Mouse (Mus musculus): ENCODE results near the gene Emc6. TPM values are rescaled to one million over a fixed set of nuclear protein-coding genes. Genes with fewer than 3 reads are reported as not detected.
A peak's percentile ranks its signal among the peaks of the same experiment; 100 is the strongest.

The Emc6 gene
- polyA plus RNA-seq, 1 experiment from 2014 or later = 134 TPM

DNA sequence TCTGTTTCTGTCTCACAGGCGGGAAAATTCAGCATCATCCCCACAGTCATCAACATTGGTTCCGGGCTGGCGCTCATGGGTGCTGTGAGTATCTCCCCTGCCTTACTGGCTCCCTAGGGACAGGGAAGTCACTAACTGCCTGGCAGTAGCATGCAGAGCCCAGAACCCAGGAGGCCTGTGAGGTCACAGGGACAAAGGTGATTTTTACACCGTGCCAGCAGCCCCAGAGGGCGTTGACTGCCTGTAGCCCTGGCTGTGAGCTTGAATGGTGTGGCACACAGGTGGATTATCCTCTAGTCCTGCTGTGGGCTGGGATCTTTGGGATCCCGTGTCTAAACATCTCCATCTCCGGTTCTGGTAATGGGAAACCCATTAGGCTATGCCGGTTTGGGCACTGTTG lies 8.8 kb downstream of the Emc6 start:
- 0 out of 2 replicates have a peak, but pooled peaks have one; percentile 16 for ATAC-seq (ENCODE audit: low FRiP score, low TSS enrichment)
- 82% methylated on average over 8 of the region's 8 CpGs for WGBS
- Histone ChIP-seq H3K9ac (ENCODE audit: low read depth, low read length) (no peak overlapping the region), H3K4me2 (replicated peaks; ENCODE audit: low read depth, low read length) (no peak overlapping the region), H3K36me3 (ENCODE audit: control insufficient read depth, insufficient read depth, low read length) (peaks cover 5% of the 10 kb centered on the region; the same call in 1 of the 2 replicates), H3K4me3 (ENCODE audit: low read length) (no peak overlapping the region), H3K27me3 (ENCODE audit: control insufficient read depth, insufficient read depth, low read length) (no peaks in the 10 kb centered on the region), H3K9me3 (ENCODE audit: control insufficient read depth, low read length) (no peaks in the 10 kb centered on the region), H3K27ac (ENCODE audit: low read depth, low read length) (no peak overlapping the region), H3K4me1 (ENCODE audit: control insufficient read depth, insufficient read depth, low read length) (0 out of 2 replicates have a peak, but pooled peaks cover 3% of the 10 kb centered on the region)

DNA sequence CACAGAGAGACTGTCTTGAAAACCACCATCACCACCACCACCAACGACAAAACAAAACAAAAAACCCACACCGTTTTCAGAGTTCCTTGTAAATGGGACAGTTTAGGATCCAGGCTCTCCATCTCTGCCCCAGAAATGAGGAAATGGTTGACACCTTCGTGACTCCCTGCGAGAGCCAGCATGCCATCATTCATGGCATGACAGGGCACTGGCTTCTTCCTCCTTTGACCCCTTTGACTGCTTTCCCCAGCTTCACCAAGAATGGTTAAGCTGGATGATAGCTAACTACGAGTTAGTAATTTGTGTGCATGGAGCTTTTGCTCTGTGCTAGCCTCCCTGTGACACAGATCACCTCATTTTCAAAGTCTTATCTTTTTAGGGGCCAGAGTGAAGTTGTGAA lies 14.6 kb downstream of the Emc6 start:
- Histone ChIP-seq H3K4me3 (ENCODE audit: low read length) (no peak overlapping the region), H3K9ac (ENCODE audit: low read depth, low read length) (no peak overlapping the region), H3K27me3 (ENCODE audit: control insufficient read depth, insufficient read depth, low read length) (peaks cover 11% of the 10 kb centered on the region), H3K36me3 (ENCODE audit: control insufficient read depth, insufficient read depth, low read length) (no peaks in the 10 kb centered on the region), H3K9me3 (ENCODE audit: control insufficient read depth, low read length) (no peaks in the 10 kb centered on the region), H3K27ac (ENCODE audit: low read depth, low read length) (no peak overlapping the region), H3K4me2 (replicated peaks; ENCODE audit: low read depth, low read length) (no peak overlapping the region), H3K4me1 (ENCODE audit: control insufficient read depth, insufficient read depth, low read length) (peaks cover 6% of the 10 kb centered on the region; the same call in 1 of the 2 replicates)
- 49% methylated on average over 5 of the region's 5 CpGs for WGBS
- ATAC-seq (ENCODE audit: low FRiP score, low TSS enrichment) = no peak

DNA sequence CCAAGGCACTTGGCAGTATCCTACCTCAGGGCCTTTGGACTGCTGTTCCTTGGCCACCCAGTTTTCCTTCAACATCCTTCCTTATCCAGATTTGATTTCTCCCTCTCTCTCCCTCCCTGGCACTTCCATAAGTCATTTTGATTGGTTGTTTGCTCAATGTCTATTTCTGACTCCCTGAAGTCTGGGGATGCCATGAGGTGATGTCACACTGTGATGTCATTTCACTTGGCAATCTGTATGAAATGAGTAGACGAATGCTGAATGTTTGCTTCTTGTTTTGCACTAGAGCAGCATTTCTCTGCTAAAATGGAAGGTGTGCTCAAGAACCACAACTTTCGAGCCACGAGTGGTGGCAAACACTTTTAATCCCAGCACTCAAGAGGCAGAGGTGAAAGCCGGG lies 15.2 kb downstream of the Emc6 start:
- no peak overlapping the region for H3K4me2 ChIP-seq (replicated peaks; ENCODE audit: low read depth, low read length)

DNA sequence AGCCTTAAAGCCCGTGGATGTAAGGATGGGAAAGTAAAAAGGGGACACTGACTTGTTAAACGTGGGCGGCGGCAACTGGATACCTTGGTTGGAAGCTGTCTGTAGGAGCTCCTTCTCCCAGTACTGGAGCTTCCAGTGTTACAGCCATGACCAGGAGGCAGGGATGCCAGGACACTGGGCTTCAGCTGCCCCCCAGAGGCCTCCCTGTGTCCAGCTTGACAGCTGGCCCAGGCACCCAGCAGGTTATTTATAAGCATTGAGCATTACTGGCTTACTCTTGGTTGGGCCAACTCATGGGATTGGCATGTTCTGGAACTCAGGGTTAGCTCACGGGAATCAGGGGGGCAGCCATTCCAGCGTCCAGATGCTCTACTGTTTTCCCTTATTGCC lies 16.0 kb downstream of the Emc6 start:
- H3K36me3 ChIP-seq (ENCODE audit: control insufficient read depth, insufficient read depth, low read length) = no peaks in the 10 kb centered on the region
- H3K4me2 ChIP-seq (replicated peaks; ENCODE audit: low read depth, low read length) = peak overlapping the region; percentile 89
- H3K9ac ChIP-seq (ENCODE audit: low read depth, low read length) = no peak overlapping the region
- no peak overlapping the region for H3K27ac ChIP-seq (ENCODE audit: low read depth, low read length)
- peaks cover 11% of the 10 kb centered on the region for H3K27me3 ChIP-seq (ENCODE audit: control insufficient read depth, insufficient read depth, low read length)
- no peaks in the 10 kb centered on the region for H3K9me3 ChIP-seq (ENCODE audit: control insufficient read depth, low read length)
- WGBS = 17% methylated on average over 6 of the region's 6 CpGs
- ATAC-seq (ENCODE audit: low FRiP score, low TSS enrichment) = peak; percentile 21; the same call in 1 of the 2 replicates
- H3K4me3 ChIP-seq (ENCODE audit: low read length) = peak overlapping the region; percentile 44
- peaks cover 6% of the 10 kb centered on the region; the same call in 1 of the 2 replicates for H3K4me1 ChIP-seq (ENCODE audit: control insufficient read depth, insufficient read depth, low read length)

More for the DNA sequence above, 15.2 kb downstream of the Emc6 start:
- Histone ChIP-seq H3K4me3 (ENCODE audit: low read length) (no peak overlapping the region), H3K9me3 (ENCODE audit: control insufficient read depth, low read length) (no peaks in the 10 kb centered on the region), H3K27me3 (ENCODE audit: control insufficient read depth, insufficient read depth, low read length) (peaks cover 11% of the 10 kb centered on the region), H3K9ac (ENCODE audit: low read depth, low read length) (no peak overlapping the region), H3K4me1 (ENCODE audit: control insufficient read depth, insufficient read depth, low read length) (peaks cover 6% of the 10 kb centered on the region; the same call in 1 of the 2 replicates), H3K27ac (ENCODE audit: low read depth, low read length) (no peak overlapping the region), H3K36me3 (ENCODE audit: control insufficient read depth, insufficient read depth, low read length) (no peaks in the 10 kb centered on the region)
- no peak for ATAC-seq (ENCODE audit: low FRiP score, low TSS enrichment)
- WGBS = 87% methylated on average over 4 of the region's 4 CpGs

DNA sequence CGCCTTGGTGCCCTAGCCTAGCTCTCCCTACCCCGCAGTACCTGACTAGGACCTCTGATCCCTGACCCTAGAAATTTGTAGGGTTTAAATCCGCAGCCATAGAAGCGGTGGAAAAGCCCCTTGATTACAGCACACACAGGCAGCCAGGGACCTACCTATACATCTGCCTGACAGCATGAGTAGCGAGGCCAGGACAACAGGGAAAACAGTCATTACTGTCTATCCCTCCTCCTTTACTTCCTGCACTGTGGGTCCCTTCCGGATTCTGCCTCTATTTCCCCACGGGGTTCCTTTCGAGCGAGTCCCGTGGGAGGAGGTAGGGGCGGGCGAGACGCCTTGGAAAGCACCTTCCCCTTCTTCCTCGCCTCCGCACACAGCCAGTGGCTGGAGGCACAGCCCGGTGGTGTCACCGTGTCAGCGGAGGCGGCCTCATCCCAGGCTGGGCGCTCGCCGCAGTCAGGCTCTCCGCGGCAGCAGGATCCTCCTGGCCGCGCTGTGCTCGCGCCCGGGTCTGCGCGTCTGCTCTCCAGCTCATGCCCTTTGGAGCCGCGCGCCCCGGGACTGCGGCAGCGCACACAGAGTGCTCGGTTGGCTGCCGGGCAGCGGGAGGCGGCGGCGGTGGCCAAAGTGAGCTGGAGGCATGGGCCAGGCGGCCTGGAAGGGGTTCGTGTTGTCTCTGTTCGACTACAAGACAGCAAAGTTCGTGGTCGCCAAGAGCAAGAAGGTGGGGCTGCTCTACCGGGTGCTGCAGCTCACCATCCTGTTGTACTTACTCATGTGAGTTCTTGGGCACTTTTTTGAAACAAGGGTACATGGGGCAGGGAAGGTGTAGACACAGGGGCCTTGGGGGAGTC lies 16.7 kb downstream of the Emc6 start, which contains the start of gene P2rx5:
Gene P2rx5, plus strand, starts transcription at position 465 of the 854 bp plus-strand sequence.
- ATAC-seq (ENCODE audit: low FRiP score, low TSS enrichment) = peak; percentile 74
- H3K27me3 ChIP-seq (ENCODE audit: control insufficient read depth, insufficient read depth, low read length) = peaks cover 11% of the 10 kb centered on the region
- 2% methylated on average over 49 of the region's 49 CpGs for WGBS
- no peak within 1 kb of the TSS for H3K27ac ChIP-seq (ENCODE audit: low read depth, low read length)
- peak within 1 kb of the TSS; percentile 51 for H3K9ac ChIP-seq (ENCODE audit: low read depth, low read length)
- H3K4me1 ChIP-seq (ENCODE audit: control insufficient read depth, insufficient read depth, low read length) = peaks cover 6% of the 10 kb centered on the region; the same call in 1 of the 2 replicates
- H3K36me3 ChIP-seq (ENCODE audit: control insufficient read depth, insufficient read depth, low read length) = no peaks in the 10 kb centered on the region
- no peaks in the 10 kb centered on the region for H3K9me3 ChIP-seq (ENCODE audit: control insufficient read depth, low read length)
- H3K4me2 ChIP-seq (replicated peaks; ENCODE audit: low read depth, low read length) = peak within 1 kb of the TSS; percentile 89
- peak within 1 kb of the TSS; percentile 44 for H3K4me3 ChIP-seq (ENCODE audit: low read length)

DNA sequence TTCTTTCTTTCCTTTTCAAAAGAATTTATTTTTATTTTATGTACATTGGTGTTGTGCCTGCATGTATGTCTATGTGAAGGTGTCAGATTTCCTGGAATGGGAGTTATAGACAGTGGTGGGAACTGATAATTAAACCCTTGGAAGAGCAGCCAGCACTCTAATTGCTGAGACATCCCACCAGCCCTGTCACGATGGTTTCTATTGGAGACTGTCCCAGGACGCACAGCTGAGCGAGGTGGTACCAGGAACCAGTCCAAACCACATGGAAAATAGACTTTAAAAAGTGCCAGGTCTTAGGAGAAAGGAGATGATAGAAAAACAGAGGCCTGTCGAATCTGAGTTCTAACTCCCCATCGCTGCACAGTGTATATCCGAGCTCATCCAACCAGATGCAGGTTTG lies 21.8 kb downstream of the Emc6 start:
- Histone ChIP-seq H3K36me3 (ENCODE audit: control insufficient read depth, insufficient read depth, low read length) (no peaks in the 10 kb centered on the region), H3K27ac (ENCODE audit: low read depth, low read length) (no peak overlapping the region), H3K4me3 (ENCODE audit: low read length) (no peak overlapping the region), H3K9me3 (ENCODE audit: control insufficient read depth, low read length) (no peaks in the 10 kb centered on the region), H3K4me1 (ENCODE audit: control insufficient read depth, insufficient read depth, low read length) (no peaks in the 10 kb centered on the region), H3K9ac (ENCODE audit: low read depth, low read length) (no peak overlapping the region), H3K4me2 (replicated peaks; ENCODE audit: low read depth, low read length) (no peak overlapping the region), H3K27me3 (ENCODE audit: control insufficient read depth, insufficient read depth, low read length) (peaks cover 6% of the 10 kb centered on the region; the same call in 1 of the 2 replicates)
- WGBS = 79% methylated on average over 6 of the region's 6 CpGs
- ATAC-seq (ENCODE audit: low FRiP score, low TSS enrichment) = no peak

DNA sequence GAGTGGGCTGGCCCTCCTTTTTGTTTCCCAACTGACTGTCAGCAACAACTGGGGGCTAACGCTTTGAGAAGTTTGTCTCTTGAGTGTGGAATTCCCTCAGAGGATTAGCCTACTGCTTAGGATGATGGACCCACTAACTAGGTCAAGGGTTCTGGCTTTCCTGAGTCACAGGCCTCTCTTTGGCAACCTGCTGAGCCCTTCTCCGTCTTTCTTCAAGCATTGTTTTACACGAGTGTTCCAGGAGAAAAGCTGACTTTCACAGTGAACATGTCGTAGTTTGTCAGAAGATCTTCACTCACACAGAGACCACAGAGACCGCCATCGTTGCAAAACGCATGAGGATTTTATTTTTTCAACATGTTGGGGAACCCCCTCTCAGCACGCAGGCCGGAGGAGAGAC lies 28.6 kb downstream of the Emc6 start:
- H3K27ac ChIP-seq (ENCODE audit: low read depth, low read length) = no peak overlapping the region
- H3K4me2 ChIP-seq (replicated peaks; ENCODE audit: low read depth, low read length) = no peak overlapping the region
- ATAC-seq (ENCODE audit: low FRiP score, low TSS enrichment) = no peak
- 85% methylated on average over 9 of the region's 9 CpGs for WGBS
- H3K9me3 ChIP-seq (ENCODE audit: control insufficient read depth, low read length) = no peaks in the 10 kb centered on the region
- no peaks in the 10 kb centered on the region for H3K4me1 ChIP-seq (ENCODE audit: control insufficient read depth, insufficient read depth, low read length)
- H3K9ac ChIP-seq (ENCODE audit: low read depth, low read length) = no peak overlapping the region
- H3K4me3 ChIP-seq (ENCODE audit: low read length) = no peak overlapping the region
- H3K27me3 ChIP-seq (ENCODE audit: control insufficient read depth, insufficient read depth, low read length) = no peaks in the 10 kb centered on the region
- H3K36me3 ChIP-seq (ENCODE audit: control insufficient read depth, insufficient read depth, low read length) = no peaks in the 10 kb centered on the region

DNA sequence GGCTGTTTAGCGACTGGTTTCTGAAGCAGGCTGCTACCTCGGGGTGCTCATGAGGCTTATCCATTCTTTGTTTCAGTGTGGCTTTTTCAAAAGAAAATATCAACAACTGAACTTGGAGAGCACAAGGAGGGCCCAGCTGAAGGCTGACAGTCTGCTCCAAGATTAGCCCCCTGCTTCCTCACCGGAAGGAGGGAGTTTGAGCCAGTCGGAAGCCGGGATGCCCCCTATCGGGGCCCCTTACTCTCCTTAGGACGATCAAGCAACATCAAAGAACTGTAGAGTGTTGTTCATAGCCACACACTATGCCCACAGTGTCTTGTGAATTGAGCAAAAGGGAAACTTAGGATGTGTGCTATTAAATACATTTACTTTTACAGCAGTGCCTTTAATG lies 29.9 kb downstream of the Emc6 start:
- no peak overlapping the region for H3K4me3 ChIP-seq (ENCODE audit: low read length)
- no peak overlapping the region for H3K4me2 ChIP-seq (replicated peaks; ENCODE audit: low read depth, low read length)
- no peak for ATAC-seq (ENCODE audit: low FRiP score, low TSS enrichment)
- no peaks in the 10 kb centered on the region for H3K27me3 ChIP-seq (ENCODE audit: control insufficient read depth, insufficient read depth, low read length)
- 60% methylated on average over 7 of the region's 7 CpGs for WGBS
- H3K9me3 ChIP-seq (ENCODE audit: control insufficient read depth, low read length) = no peaks in the 10 kb centered on the region
- no peak overlapping the region for H3K27ac ChIP-seq (ENCODE audit: low read depth, low read length)
- no peak overlapping the region for H3K9ac ChIP-seq (ENCODE audit: low read depth, low read length)
- no peaks in the 10 kb centered on the region for H3K36me3 ChIP-seq (ENCODE audit: control insufficient read depth, insufficient read depth, low read length)
- no peaks in the 10 kb centered on the region for H3K4me1 ChIP-seq (ENCODE audit: control insufficient read depth, insufficient read depth, low read length)
